Mouse (Mus musculus): ENCODE results near the gene Qpctl. TPM values are rescaled to one million over a fixed set of nuclear protein-coding genes. Genes with fewer than 3 reads are reported as not detected.
A peak's percentile ranks its signal among the peaks of the same experiment; 100 is the strongest.

Gene Qpctl
- polyA plus RNA-seq, 1 experiment from 2014 or later = 21.2 TPM

GRCm38 (mm10) chr7:19136673-19137334, 12.3 kb downstream of the Qpctl start:
- Histone ChIP-seq H3K9me3 (replicated peaks) (no peaks in the 10 kb centered on the region), H3K9ac (no peak overlapping the region), H3K27me3 (no peaks in the 10 kb centered on the region), H3K4me1 (peaks cover 4% of the 10 kb centered on the region; the same call in 1 of the 2 replicates), H3K4me2 (replicated peaks) (no peak overlapping the region), H3K27ac (0 out of 2 replicates have a peak overlapping the region, but pooled peaks have one; percentile 12), H3K4me3 (no peak overlapping the region), H3K36me3 (peaks cover 66% of the 10 kb centered on the region)
- ATAC-seq (ENCODE audit: low FRiP score) = no peak
- 92% methylated on average over 38 of the region's 38 CpGs for WGBS

- Histone ChIP-seq H3K27ac (no peak overlapping the region), H3K36me3 (peaks cover 60% of the 10 kb centered on the region), H3K4me2 (replicated peaks) (no peak overlapping the region), H3K4me3 (no peak overlapping the region), H3K4me1 (peaks cover 5% of the 10 kb centered on the region; the same call in 1 of the 2 replicates), H3K9me3 (replicated peaks) (no peaks in the 10 kb centered on the region), H3K9ac (no peak overlapping the region), H3K27me3 (no peaks in the 10 kb centered on the region)
- ATAC-seq (ENCODE audit: low FRiP score) = no peak
- WGBS = 97% methylated on average over 13 of the region's 13 CpGs
These were observed 12.9 kb downstream of the Qpctl start for GRCm38 (mm10) chr7:19136168-19136567.

- Histone ChIP-seq H3K4me2 (replicated peaks) (peak overlapping the region; percentile 57), H3K9me3 (replicated peaks) (no peaks in the 10 kb centered on the region), H3K36me3 (peaks cover 25% of the 10 kb centered on the region), H3K4me3 (peak overlapping the region; percentile 36), H3K9ac (peak overlapping the region; percentile 48), H3K4me1 (peaks cover 14% of the 10 kb centered on the region; the same call in 1 of the 2 replicates), H3K27me3 (no peaks in the 10 kb centered on the region), H3K27ac (peak overlapping the region; percentile 92)
- under 1% methylated on average over 39 of the region's 39 CpGs for WGBS
- peak; percentile 98 for ATAC-seq (ENCODE audit: low FRiP score)
These were observed 17.7 kb downstream of the Qpctl start for GRCm38 (mm10) chr7:19131324-19131848.

GRCm38 (mm10) chr7:19130657-19131056, 18.4 kb downstream of the Qpctl start:
- Histone ChIP-seq H3K27me3 (no peaks in the 10 kb centered on the region), H3K36me3 (peaks cover 18% of the 10 kb centered on the region), H3K9ac (peak overlapping the region; percentile 48), H3K27ac (peak overlapping the region; percentile 92), H3K4me2 (replicated peaks) (peak overlapping the region; percentile 57), H3K4me3 (peak overlapping the region; percentile 36), H3K9me3 (replicated peaks) (no peaks in the 10 kb centered on the region), H3K4me1 (peaks cover 14% of the 10 kb centered on the region; the same call in 1 of the 2 replicates)
- 36% methylated on average over 4 of the region's 4 CpGs for WGBS
- peak; percentile 16; the same call in 1 of the 2 replicates for ATAC-seq (ENCODE audit: low FRiP score)

GRCm38 (mm10) chr7:19129396-19129795, 19.7 kb downstream of the Qpctl start:
- Histone ChIP-seq H3K9ac (no peak overlapping the region), H3K4me2 (replicated peaks) (no peak overlapping the region), H3K27me3 (no peaks in the 10 kb centered on the region), H3K36me3 (0 out of 2 replicates have a peak, but pooled peaks cover 6% of the 10 kb centered on the region), H3K4me1 (peaks cover 14% of the 10 kb centered on the region; the same call in 1 of the 2 replicates), H3K27ac (no peak overlapping the region), H3K9me3 (replicated peaks) (no peaks in the 10 kb centered on the region), H3K4me3 (no peak overlapping the region)
- ATAC-seq (ENCODE audit: low FRiP score) = no peak
- WGBS = 93% methylated on average over 5 of the region's 5 CpGs

GRCm38 (mm10) chr7:19127744-19128143, 21.3 kb downstream of the Qpctl start:
- WGBS = 89% methylated on average over 5 of the region's 5 CpGs
- Histone ChIP-seq H3K9me3 (replicated peaks) (no peaks in the 10 kb centered on the region), H3K9ac (no peak overlapping the region), H3K27me3 (no peaks in the 10 kb centered on the region), H3K27ac (no peak overlapping the region), H3K4me1 (peaks cover 14% of the 10 kb centered on the region; the same call in 1 of the 2 replicates), H3K36me3 (0 out of 2 replicates have a peak, but pooled peaks cover 6% of the 10 kb centered on the region), H3K4me3 (no peak overlapping the region), H3K4me2 (replicated peaks) (no peak overlapping the region)
- no peak for ATAC-seq (ENCODE audit: low FRiP score)

GRCm38 (mm10) chr7:19124713-19125112, 24.4 kb downstream of the Qpctl start:
- H3K9ac ChIP-seq = no peak overlapping the region

GRCm38 (mm10) chr7:19121686-19122085, 27.4 kb downstream of the Qpctl start:
- H3K9ac ChIP-seq = no peak overlapping the region
- peaks cover 17% of the 10 kb centered on the region for H3K4me1 ChIP-seq
- WGBS = 87% methylated on average over 4 of the region's 4 CpGs
- peaks cover 12% of the 10 kb centered on the region; the same call in 1 of the 2 replicates for H3K27me3 ChIP-seq
- no peak for ATAC-seq (ENCODE audit: low FRiP score)
- no peak overlapping the region for H3K27ac ChIP-seq
- H3K9me3 ChIP-seq (replicated peaks) = peaks cover 8% of the 10 kb centered on the region; the same call in 1 of the 2 replicates
- no peaks in the 10 kb centered on the region for H3K36me3 ChIP-seq
- H3K4me3 ChIP-seq = no peak overlapping the region
- no peak overlapping the region for H3K4me2 ChIP-seq (replicated peaks)

More at GRCm38 (mm10) chr7:19124713-19125112, 24.4 kb downstream of the Qpctl start:
- no peaks in the 10 kb centered on the region for H3K9me3 ChIP-seq (replicated peaks)
- H3K27ac ChIP-seq = 0 out of 2 replicates have a peak overlapping the region, but pooled peaks have one; percentile 5
- H3K4me3 ChIP-seq = no peak overlapping the region
- H3K4me1 ChIP-seq = peaks cover 12% of the 10 kb centered on the region
- no peaks in the 10 kb centered on the region for H3K27me3 ChIP-seq
- WGBS = 85% methylated on average over 6 of the region's 6 CpGs
- no peak overlapping the region for H3K4me2 ChIP-seq (replicated peaks)
- 0 out of 2 replicates have a peak, but pooled peaks cover 6% of the 10 kb centered on the region for H3K36me3 ChIP-seq
- ATAC-seq (ENCODE audit: low FRiP score) = no peak

- Histone ChIP-seq H3K36me3 (no peaks in the 10 kb centered on the region), H3K4me1 (peaks cover 17% of the 10 kb centered on the region), H3K27me3 (peaks cover 12% of the 10 kb centered on the region; the same call in 1 of the 2 replicates), H3K4me3 (peak within 1 kb of the TSS; percentile 47), H3K27ac (peak within 1 kb of the TSS; percentile 19; the same call in 1 of the 2 replicates), H3K4me2 (replicated peaks) (peak within 1 kb of the TSS; percentile 73), H3K9ac (peak within 1 kb of the TSS; percentile 64), H3K9me3 (replicated peaks) (peaks cover 8% of the 10 kb centered on the region; the same call in 1 of the 2 replicates)
- ATAC-seq (ENCODE audit: low FRiP score) = peak; percentile 97
- 3% methylated on average over 34 of the region's 34 CpGs for WGBS
These were observed 29.3 kb downstream of the Qpctl start, which contains the start of gene Fbxo46 for GRCm38 (mm10) chr7:19119631-19120429. TSS of gene Fbxo46 (plus strand) at chr7:19119859.

GRCm38 (mm10) chr7:19119083-19119482, 30.0 kb downstream of the Qpctl start:
- H3K27me3 ChIP-seq = peaks cover 12% of the 10 kb centered on the region; the same call in 1 of the 2 replicates
- peaks cover 17% of the 10 kb centered on the region for H3K4me1 ChIP-seq
- H3K9ac ChIP-seq = no peak overlapping the region
- 92% methylated on average over 8 of the region's 8 CpGs for whole genome bisulfite sequencing
- H3K4me2 ChIP-seq (replicated peaks) = no peak overlapping the region
- peaks cover 8% of the 10 kb centered on the region; the same call in 1 of the 2 replicates for H3K9me3 ChIP-seq (replicated peaks)
- no peak overlapping the region for H3K27ac ChIP-seq
- H3K4me3 ChIP-seq = no peak overlapping the region
- H3K36me3 ChIP-seq = no peaks in the 10 kb centered on the region
- peak; percentile 44; the same call in 1 of the 2 replicates for ATAC-seq (ENCODE audit: low FRiP score)

GRCm38 (mm10) chr7:19118028-19118771, 30.9 kb downstream of the Qpctl start, which contains the start of gene Gm4969:
TSS of gene Gm4969 (minus strand) at chr7:19118368.
- H3K4me2 ChIP-seq (replicated peaks) = peak within 1 kb of the TSS; percentile 48
- peak within 1 kb of the TSS; percentile 16 for H3K4me3 ChIP-seq
- H3K9me3 ChIP-seq (replicated peaks) = peaks cover 8% of the 10 kb centered on the region; the same call in 1 of the 2 replicates
- H3K4me1 ChIP-seq = peaks cover 17% of the 10 kb centered on the region
- H3K27ac ChIP-seq = no peak within 1 kb of the TSS
- peaks cover 12% of the 10 kb centered on the region; the same call in 1 of the 2 replicates for H3K27me3 ChIP-seq
- no peaks in the 10 kb centered on the region for H3K36me3 ChIP-seq
- peak; percentile 14; the same call in 1 of the 2 replicates for ATAC-seq (ENCODE audit: low FRiP score)
- H3K9ac ChIP-seq = no peak within 1 kb of the TSS
- 17% methylated on average over 64 of the region's 64 CpGs for WGBS
